In genomic region chr1:69429632-69430031, GRCm38 (mm10) we compare ENCODE assay signal across 20 mouse cellular contexts.
DNase-seq lines count a peak whose midpoint lies in the region; ATAC-seq and TF ChIP-seq lines count a peak whose summit lies in the region.
"Had no signal": no experiment of that assay in that cellular context is flagged by ENCODE, and none has a peak within 500 bp of the region (broad histone marks: within the 10 kb centered on the region; RNA-seq: fewer than 3 reads in every experiment).

No protein-coding gene starts in this region.

- H3K9ac ChIP-seq in forebrain, postnatal 0 days: no peak overlapping the region
- H3K9ac ChIP-seq: heart, embryonic 15.5 days; hindbrain, embryonic 13.5 days had no signal

- H3K4me1 ChIP-seq in forebrain, postnatal 0 days (ENCODE audit: insufficient read depth): no peaks in the 10 kb centered on the region
- H3K4me1 ChIP-seq in embryonic facial prominence, embryonic 10.5 days: peaks cover 7% of the 10 kb centered on the region
- H3K4me1 ChIP-seq: heart, embryonic 15.5 days; hindbrain, embryonic 13.5 days had no signal

- peak; percentile 56; the same call in 1 of the 2 replicates for ATAC-seq in forebrain, postnatal 0 days
- ATAC-seq: hindbrain, postnatal 0 days had no signal

- no peaks in the 10 kb centered on the region for H3K36me3 ChIP-seq in forebrain, postnatal 0 days (ENCODE audit: insufficient read depth)
- no peaks in the 10 kb centered on the region for H3K36me3 ChIP-seq in embryonic facial prominence, embryonic 10.5 days (replicated peaks)
- H3K36me3 ChIP-seq: heart, embryonic 15.5 days; hindbrain, embryonic 13.5 days had no signal

- 30% methylated on average over 5 of the region's 5 CpGs for WGBS in forebrain, postnatal 0 days
- WGBS in embryonic facial prominence, embryonic 10.5 days: 70% methylated on average over 5 of the region's 5 CpGs

- H3K9me3 ChIP-seq in forebrain, postnatal 0 days (ENCODE audit: low read length): no peaks in the 10 kb centered on the region
- no peaks in the 10 kb centered on the region for H3K9me3 ChIP-seq in embryonic facial prominence, embryonic 10.5 days
- H3K9me3 ChIP-seq: heart, embryonic 15.5 days; hindbrain, embryonic 13.5 days had no signal

- TF ChIP-seq CTCF in brain, embryonic 14.5 days (IDR thresholded peaks at IDR 0.05; ENCODE audit: borderline replicate concordance, extremely low read depth, insufficient read depth, insufficient read length): no peak
- TF ChIP-seq CTCF in forebrain, postnatal 0 days (IDR thresholded peaks at IDR 0.05; ENCODE audit: low read depth): no peak

- peak; percentile 7 for DNase-seq in layer of hippocampus, adult 9-11 months
- no peak for DNase-seq in layer of hippocampus, postnatal 14 days (ENCODE audit: low spot score in 2 of 2)
- DNase-seq in Muller cell, postnatal 12 days (ENCODE audit: inconsistent ontology term): peak; percentile 47
- DNase-seq in brain, embryonic 14.5 days (ENCODE audit: low read depth): peak; percentile 64
- DNase-seq in forebrain, postnatal 0 days: peak; percentile 18
- DNase-seq in thymus, postnatal 10 days (ENCODE audit: low spot score in 2 of 2): no peak
- DNase-seq in embryonic facial prominence, embryonic 10.5 days (ENCODE audit: low spot score): no peak
- DNase-seq: adrenal gland, adult 2 months; adrenal gland, postnatal 25 days; cerebellum, adult 11 months; cerebellum, adult 9-10 months; cerebellum, postnatal 36 days; gastrocnemius, postnatal 14 days; heart, adult 2 months; heart, postnatal 14 days had no signal

- H3K27me3 ChIP-seq in forebrain, postnatal 0 days (ENCODE audit: insufficient read depth, low read length): no peaks in the 10 kb centered on the region
- H3K27me3 ChIP-seq in embryonic facial prominence, embryonic 10.5 days (replicated peaks; ENCODE audit: low read depth, poor library complexity, severe bottlenecking): no peaks in the 10 kb centered on the region
- H3K27me3 ChIP-seq: CH12.LX; heart, embryonic 15.5 days; hindbrain, embryonic 13.5 days had no signal

- no peak for TF ChIP-seq POLR2A in brain, embryonic 14.5 days (IDR thresholded peaks at IDR 0.05; ENCODE audit: borderline replicate concordance, extremely low read depth, insufficient read depth, insufficient read length, poor library complexity, severe bottlenecking)

- no peak overlapping the region for H3K4me3 ChIP-seq in forebrain, postnatal 0 days (ENCODE audit: low read depth, low read length)
- no peak overlapping the region for H3K4me3 ChIP-seq in embryonic facial prominence, embryonic 10.5 days
- H3K4me3 ChIP-seq: heart, adult 2 months; heart, embryonic 15.5 days; hindbrain, embryonic 13.5 days had no signal

- H3K27ac ChIP-seq in forebrain, postnatal 0 days (ENCODE audit: low read depth, low read length): no peak overlapping the region
- no peak overlapping the region for H3K27ac ChIP-seq in embryonic facial prominence, embryonic 10.5 days (replicated peaks)
- H3K27ac ChIP-seq: heart, adult 2 months; heart, embryonic 15.5 days; hindbrain, embryonic 13.5 days; hindbrain, postnatal 0 days had no signal

- no peak overlapping the region for H3K4me2 ChIP-seq in forebrain, postnatal 0 days (ENCODE audit: low read depth)
- H3K4me2 ChIP-seq: heart, embryonic 11.5 days; heart, embryonic 15.5 days; hindbrain, embryonic 13.5 days had no signal

Comparison
In these comparisons a context has a peak if more than half of its experiments do, and no peak if none do; other contexts are left out.
1. DNase-seq: peak in layer of hippocampus, adult 9-11 months (single experiment), Muller cell, postnatal 12 days (single experiment), brain, embryonic 14.5 days (single experiment) and forebrain, postnatal 0 days (single experiment); none in layer of hippocampus, postnatal 14 days (0 of 2), thymus, postnatal 10 days (0 of 2) and embryonic facial prominence, embryonic 10.5 days (single experiment).